Mouse (Mus musculus) frontal cortex, adult 2 months (tissue): Measurements from ENCODE around the gene Lrrc28. TPM values are rescaled to one million over a fixed set of nuclear protein-coding genes. Genes with fewer than 3 reads are reported as not detected.
"Not testable (repeated sequence)": the region's sequence is repeated elsewhere in the genome, so short reads cannot be mapped to it uniquely, and the experiment has no call there.

Experiments
- DNase-seq, 2 experiments: peaks; one replicate each; pipeline ENCODE4 v3.0.0; 2022; ENCODE audit warnings: low spot score in 1 of 2; ENCODE audit errors: extremely low spot score in 1 of 2
- polyA plus RNA-seq: library from polyadenylated mRNA; depleted of rRNA; stranded (reverse); fragments of >200 nt; gene quantifications from 2 replicates; pipeline ENCODE4 v1.2.3, GENCODE M21; 2012

The Lrrc28 gene
- polyA plus RNA-seq, 1 experiment = 37.4 TPM

- DNase-seq = peak in 1 of 2 experiments; percentile 45
These were observed 108.3 kb downstream of the Lrrc28 start for GRCm38 (mm10) chr7:67536588-67537372.

GRCm38 (mm10) chr7:67535941-67536340, 109.1 kb downstream of the Lrrc28 start:
- DNase-seq = no peak

GRCm38 (mm10) chr7:67530981-67531380, 114.1 kb downstream of the Lrrc28 start:
- DNase-seq = no peak

- no peak for DNase-seq
These were observed 115.7 kb downstream of the Lrrc28 start for GRCm38 (mm10) chr7:67529381-67529780.

- DNase-seq = no peak
These were observed 116.2 kb downstream of the Lrrc28 start for GRCm38 (mm10) chr7:67528821-67529221.

GRCm38 (mm10) chr7:67528063-67528811, 116.8 kb downstream of the Lrrc28 start:
- DNase-seq = peak; percentile 41 to 70

GRCm38 (mm10) chr7:67525886-67526580, 119.0 kb downstream of the Lrrc28 start:
- DNase-seq = no peak

GRCm38 (mm10) chr7:67524069-67524468, 121.0 kb downstream of the Lrrc28 start:
- DNase-seq = not testable (repeated sequence)

- no peak for DNase-seq
These were observed 121.7 kb downstream of the Lrrc28 start for GRCm38 (mm10) chr7:67523400-67523799.

GRCm38 (mm10) chr7:67521731-67522130, 123.3 kb downstream of the Lrrc28 start:
- DNase-seq = not testable (repeated sequence)

GRCm38 (mm10) chr7:67520959-67521358, 124.1 kb downstream of the Lrrc28 start:
- no peak for DNase-seq

- peak in 1 of 2 experiments; percentile 38 for DNase-seq
These were observed 125.1 kb downstream of the Lrrc28 start for GRCm38 (mm10) chr7:67520001-67520400.

- DNase-seq = no peak
These were observed 129.4 kb downstream of the Lrrc28 start for GRCm38 (mm10) chr7:67515621-67516020.

- no peak for DNase-seq
These were observed 130.2 kb downstream of the Lrrc28 start for GRCm38 (mm10) chr7:67514893-67515292.

- no peak for DNase-seq
These were observed 130.7 kb downstream of the Lrrc28 start for GRCm38 (mm10) chr7:67514380-67514779.

- DNase-seq = peak in 1 of 2 experiments; percentile 20
These were observed 131.4 kb downstream of the Lrrc28 start for GRCm38 (mm10) chr7:67513656-67514055.

- no peak for DNase-seq
These were observed 133.5 kb downstream of the Lrrc28 start for GRCm38 (mm10) chr7:67511606-67512005.

- peak; percentile 27 to 51 for DNase-seq
These were observed 141.6 kb downstream of the Lrrc28 start for GRCm38 (mm10) chr7:67503281-67504010.

- DNase-seq = no peak
These were observed 142.4 kb downstream of the Lrrc28 start for GRCm38 (mm10) chr7:67502631-67503030.

- DNase-seq = no peak
These were observed 144.2 kb downstream of the Lrrc28 start for GRCm38 (mm10) chr7:67500878-67501277.
